Mouse (Mus musculus): ENCODE measurements around the gene Dctn2. TPM values are rescaled to one million over a fixed set of nuclear protein-coding genes. Genes with fewer than 3 reads are reported as not detected.
"Not testable (repeated sequence)": the region's sequence is repeated elsewhere in the genome, so short reads cannot be mapped to it uniquely, and the experiment has no call there.

Dctn2 gene
- total RNA-seq, 2 experiments from 2014 or later = 254 to 258 TPM

DNA sequence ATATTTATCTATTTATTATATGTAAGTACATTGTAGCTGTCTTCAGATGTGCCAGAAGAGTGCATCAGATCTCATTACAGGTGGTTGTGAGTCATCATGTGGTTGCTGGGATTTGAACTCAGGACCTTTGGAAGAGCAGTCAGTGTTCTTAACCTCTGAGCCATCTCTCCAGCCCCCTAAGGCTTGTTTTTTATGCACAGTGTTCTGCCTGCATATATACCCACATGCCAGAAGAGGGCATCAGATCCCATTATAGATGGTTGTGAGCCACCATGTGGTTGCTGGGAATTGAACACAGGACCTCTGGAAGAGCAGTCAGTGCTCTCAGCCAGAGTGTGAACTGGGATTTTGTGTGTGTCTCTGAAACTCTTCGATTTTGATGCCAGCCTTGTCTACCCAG lies 48.8 kb downstream of the Dctn2 start:
- DNase-seq = not testable (repeated sequence)

DNA sequence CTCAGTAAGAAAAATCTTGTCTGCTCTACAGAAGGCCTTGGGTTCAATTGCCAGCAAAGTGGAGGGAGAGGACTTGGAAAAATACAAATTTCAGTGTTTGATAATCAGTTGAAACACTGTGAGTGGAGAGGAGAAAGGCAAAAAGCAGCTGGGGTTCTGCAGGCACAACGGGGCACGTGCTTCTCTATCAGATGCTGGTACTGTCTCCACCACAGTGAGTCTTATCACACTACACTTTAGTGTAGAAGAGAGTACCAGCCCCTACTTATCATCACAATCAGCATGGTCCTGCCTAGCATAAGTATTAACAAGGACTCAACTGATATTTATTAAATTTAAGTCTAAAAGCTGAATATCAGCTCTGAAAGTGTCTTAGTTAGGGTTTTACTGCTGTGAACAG lies 51.1 kb downstream of the Dctn2 start:
- DNase-seq = no peak

DNA sequence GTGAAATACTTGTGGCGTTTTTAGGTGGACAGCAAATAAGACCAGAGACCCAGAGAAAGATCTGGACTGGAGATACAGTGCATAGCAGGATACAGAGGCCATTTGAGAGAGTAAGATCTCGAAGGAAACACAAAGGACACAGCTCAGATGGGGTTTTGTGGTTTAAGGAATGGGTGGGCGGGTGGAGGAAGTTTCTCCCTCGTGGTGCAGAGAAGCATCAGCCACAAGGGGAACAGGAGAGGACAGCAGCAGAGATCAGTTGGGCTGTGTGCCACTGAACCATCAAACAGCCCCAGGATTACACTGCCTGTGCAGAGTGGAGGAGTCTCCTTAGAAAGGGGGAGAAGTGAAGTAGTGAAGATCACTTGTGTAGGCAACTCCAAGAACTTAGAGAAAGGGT lies 51.8 kb downstream of the Dctn2 start:
- no peak for DNase-seq

DNA sequence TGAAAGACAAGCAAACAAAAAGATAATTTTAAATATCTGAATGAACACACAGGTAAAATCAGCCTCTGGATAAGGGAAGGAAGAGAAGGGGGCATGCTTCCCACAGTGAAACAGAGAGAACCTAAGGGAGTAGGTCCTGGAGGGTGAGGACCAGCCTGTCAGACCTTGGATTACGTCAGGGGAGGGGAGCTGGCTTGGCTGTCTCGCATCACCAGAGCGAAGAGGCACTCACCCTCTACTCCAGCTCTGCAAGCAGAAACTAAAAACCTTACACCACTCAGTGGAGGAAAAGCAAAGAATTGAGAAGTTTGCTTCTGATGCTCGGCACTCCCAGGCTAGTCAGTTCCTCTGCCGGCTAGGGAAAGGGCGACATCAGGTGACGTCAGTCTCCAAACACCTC lies 53.8 kb downstream of the Dctn2 start:
- DNase-seq = no peak

DNA sequence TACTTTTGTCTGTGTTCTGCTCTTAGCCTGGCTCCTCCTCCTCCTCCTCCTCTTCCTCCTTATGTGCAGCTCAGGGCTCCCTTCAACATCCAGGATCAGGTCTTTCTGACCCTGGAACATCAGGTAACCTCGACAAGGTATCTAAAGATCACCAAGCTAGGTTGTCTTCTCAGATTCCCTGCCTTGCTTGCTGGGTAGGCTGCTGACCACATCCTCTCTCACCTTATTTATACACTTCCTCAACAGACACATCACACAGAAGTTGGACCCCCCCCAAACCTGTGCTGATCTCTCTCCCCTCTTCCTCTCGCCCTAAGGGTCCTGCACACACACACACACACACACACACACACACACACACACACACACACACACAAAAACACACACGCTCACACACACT lies 55.5 kb downstream of the Dctn2 start, which contains the start of gene Arhgap9:
TSS of gene Arhgap9 (plus strand) at position 344 of the 400 bp plus-strand sequence.
- DNase-seq = no peak

DNA sequence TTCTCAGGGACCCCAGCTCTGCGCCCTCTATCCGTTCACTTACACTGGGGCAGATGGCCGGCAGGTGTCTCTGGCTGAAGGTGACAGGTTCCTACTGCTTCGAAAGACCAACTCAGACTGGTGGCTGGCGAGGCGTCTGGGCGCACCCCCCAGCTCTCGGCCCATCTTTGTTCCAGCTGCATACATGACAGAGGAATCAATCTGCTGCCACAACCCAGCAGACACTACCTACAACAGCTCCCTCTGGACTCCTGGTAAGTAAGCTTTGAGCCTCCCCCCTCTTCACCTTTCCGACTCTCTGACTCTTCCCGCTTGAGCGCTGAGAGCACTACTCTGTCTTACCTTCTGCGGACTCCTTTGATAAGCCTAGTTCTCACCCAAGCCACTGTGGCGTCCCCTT lies 56.0 kb downstream of the Dctn2 start:
- no peak for DNase-seq

DNA sequence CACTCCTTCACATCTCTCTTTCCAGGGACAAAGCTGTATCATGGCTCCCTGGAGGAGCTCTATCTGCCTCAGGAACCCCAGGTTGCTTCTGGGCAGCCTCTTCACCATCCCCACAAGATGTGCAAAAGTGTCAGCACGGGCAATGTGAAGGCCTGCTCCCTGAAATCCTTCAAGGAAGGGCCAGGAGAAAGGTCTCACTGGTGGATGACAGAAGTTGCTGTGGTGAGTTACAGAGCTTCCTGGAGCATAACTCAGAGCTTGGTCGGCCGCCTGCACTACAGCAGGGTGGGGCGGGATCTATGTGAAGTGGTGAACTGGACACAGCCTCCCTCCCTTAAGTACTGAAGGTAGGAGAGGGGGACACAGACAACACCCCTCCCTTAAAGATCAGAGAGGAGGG lies 56.5 kb downstream of the Dctn2 start:
- DNase-seq = no peak

DNA sequence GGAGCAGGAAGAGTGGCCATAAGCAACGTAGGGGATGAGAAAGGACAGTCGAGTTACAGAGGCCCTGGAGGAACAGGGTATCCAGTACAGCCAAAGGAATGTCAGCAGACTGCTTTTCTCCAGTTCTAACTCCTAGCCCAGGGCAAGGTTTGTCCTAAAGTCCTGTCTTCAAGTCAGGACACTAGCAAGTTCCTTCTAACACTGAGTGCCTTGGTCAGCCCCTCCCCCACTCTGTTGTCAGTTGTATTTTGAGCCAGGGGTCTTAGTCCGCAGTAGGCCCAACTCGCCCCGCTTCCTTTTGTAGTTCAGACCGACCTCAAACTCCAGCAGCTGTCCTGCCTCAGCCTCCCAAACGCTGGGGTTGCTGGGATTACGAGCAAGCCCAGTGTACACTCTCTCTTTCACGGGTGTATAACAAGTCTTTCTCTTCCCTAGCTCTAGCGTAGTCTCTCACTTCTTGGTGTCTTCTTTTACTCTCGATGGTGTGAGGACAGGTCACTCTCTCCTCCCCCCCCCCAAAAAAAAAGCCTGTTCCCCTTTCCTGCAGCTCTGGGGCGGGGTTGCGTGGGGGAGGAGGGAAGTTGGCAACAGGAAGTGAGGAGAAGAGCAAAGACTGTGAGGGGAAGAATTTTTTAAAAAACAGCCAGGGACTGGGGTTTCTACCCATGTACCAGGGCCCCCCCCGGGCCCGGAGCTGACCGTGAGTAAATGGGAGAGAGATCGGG lies 57.1 kb downstream of the Dctn2 start:
- DNase-seq = no peak

DNA sequence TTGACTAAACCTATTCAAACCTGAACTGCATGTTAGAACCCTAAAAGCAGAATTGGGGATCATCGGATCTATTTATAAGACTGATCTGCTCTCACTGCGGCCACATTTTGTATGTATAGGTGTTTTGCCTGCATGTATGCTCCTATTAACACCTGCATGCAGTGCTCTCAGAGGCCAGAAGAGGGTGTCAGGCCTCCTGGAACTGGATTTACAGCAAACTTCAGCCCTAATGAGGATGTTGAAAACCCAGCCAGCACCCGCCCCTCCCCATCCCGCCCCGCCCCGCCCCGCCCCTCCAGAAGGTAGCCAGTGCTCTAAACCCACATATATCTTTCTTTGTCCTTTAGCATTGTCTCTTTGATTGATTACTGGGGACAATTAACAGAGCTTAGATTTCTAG lies 58.3 kb downstream of the Dctn2 start:
- no peak for DNase-seq

DNA sequence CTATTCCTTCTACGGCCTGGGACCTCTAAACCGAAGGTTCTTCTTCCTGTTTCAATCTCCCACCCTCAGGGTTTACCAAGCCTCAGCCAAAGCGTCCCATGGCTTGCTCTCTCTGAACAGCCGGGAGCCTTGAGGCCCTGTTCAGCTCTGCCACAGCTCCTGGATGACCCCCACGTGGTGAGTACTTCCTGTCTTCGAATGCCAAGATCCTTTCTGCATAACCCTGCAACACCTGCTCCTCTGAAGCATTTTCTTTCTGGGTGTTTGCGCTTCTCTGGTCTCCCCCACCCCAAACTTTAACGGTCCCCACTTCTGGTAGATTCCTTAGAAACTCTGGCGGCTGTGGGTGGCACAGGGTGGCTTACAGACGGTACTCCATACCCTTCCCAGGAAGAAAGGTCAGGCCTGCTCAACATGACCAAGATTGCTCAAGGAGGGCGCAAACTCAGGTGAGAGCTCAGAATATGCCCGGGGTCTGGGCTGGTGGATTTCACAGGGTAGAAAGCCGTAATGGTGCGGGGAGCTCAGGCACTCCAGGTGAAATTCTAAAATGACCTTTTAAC lies 59.4 kb downstream of the Dctn2 start:
- no peak for DNase-seq

DNA sequence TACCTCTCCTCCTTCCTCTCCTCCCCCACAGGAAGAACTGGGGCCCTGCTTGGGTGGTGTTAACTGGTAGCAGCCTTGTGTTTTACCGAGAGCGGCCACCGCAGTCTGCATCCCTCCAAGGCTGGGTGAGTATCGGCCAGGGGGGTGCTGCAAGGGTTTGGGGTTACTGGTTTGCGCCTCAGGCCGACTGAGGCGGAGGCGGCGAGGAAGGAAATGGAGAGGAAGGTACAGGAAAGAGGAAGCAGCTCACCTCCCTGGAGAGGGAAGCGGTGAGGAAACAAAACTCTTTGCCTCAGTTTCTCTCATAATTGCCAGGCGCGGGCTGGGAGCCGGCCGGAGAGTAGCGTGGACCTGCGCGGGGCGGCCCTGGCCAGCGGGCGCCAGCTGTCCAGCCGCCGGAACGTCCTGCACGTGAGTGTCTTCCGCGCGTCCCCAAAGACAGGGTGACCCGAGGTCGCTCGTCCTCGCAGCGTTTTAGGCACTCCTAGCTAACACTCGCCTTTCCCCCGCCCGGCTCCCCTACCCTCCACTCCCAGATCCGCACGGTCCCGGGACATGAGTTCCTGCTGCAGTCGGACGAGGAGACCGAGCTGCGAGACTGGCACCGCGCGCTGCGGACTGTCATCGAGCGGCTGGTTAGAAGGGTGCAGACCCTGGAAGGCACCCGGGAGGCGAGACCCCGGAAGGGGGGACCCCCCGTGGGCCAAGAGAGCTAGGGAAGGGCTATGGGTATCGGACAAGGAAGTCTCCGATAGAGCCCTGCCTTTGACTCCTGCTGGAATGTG lies 60.0 kb downstream of the Dctn2 start:
- DNase-seq = no peak

DNA sequence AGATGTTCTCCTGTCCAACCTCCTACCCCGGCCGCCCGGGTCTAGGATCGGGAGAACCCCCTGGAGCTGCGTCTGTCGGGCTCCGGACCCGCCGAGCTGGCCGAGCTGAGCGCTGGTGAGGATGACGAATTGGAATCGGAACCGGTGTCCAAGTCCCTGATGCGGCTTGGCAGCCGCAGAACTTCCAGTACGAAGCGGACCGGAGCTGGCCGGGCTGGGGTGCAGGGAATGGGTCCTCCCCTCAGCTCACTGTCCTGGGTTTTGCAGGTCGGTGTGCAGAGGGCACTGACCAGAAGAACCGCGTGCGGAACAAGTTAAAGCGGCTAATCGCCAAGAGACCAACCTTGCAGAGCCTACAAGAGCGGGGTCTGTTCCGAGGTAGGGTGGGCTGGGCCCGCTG lies 60.7 kb downstream of the Dctn2 start:
- no peak for DNase-seq

DNA sequence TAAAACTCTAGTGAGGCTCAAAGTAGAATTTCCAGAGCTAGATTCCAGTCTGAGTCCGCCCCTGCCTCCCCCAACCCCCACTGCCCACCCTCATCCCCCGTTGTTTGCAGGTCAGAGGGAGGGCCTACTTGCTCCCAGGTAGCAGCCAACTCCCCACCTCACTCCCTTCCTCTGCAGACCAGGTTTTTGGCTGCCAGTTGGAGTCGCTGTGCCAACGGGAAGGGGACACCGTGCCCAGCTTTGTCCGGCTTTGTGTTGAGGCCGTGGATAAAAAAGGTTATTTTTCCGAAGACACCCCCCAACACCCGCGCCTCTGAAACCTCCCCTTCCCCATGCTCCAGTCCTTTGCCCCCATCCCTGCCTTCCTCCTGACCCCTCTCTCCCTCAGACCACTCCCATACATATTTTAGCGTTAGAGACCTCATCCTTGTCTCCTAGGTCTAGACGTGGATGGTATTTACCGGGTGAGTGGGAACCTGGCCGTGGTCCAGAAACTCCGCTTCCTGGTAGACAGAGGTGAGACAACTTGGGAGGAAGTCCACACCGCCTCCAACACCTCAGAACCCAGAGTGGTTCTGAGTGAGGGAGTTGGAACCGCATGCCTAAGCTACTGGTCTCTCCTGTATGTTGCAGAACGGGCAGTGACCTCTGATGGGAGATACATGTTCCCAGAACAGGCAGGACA lies 61.4 kb downstream of the Dctn2 start:
- DNase-seq = no peak

DNA sequence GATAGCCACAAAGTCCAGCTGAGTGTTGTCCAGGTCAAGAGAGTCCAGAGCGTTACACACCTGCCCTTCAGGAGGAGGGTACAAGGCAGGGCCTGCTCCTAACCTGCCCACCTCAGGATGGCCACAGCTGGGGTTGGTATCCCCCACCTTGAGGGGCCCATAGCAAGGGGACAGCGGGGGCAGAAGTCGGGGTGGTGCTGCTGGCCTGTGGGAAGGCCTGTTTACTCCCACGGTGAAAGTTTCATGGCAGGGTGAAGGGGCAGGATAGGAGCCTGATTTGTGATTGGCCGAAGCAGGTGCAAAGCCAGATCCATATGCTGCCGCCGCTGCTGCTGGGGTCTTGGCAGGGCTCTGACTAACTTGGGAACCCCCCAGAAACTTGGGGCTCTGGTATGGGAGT lies 64.0 kb downstream of the Dctn2 start:
- no peak for DNase-seq

Other genes starting within 250 kb of the Dctn2 start
- gene Tsfm, start 235.5 kb upstream of the Dctn2 start, total RNA-seq (2021) = 10 to 100 TPM; 25.8 to 28.0 TPM
- 10 to 100 TPM; 12.0 to 12.6 TPM for gene Mettl1, start 225.0 kb upstream of the Dctn2 start, total RNA-seq (2021)
- under 1 TPM; 0.27 to 0.30 TPM for gene Eef1akmt3, start 224.9 kb upstream of the Dctn2 start, total RNA-seq (2021)
- 1 to 10 TPM; 1.6 to 1.7 TPM for gene Cyp27b1, start 218.1 kb upstream of the Dctn2 start, total RNA-seq (2021)
- gene March9, start 206.2 kb upstream of the Dctn2 start, total RNA-seq (2021) = 10 to 100 TPM; 21.3 to 21.6 TPM
- 10 to 100 TPM; 93.5 to 97.5 TPM for gene Cdk4, start 202.8 kb upstream of the Dctn2 start, total RNA-seq (2021)
- gene Tspan31, start 196.1 kb upstream of the Dctn2 start, total RNA-seq (2021) = 10 to 100 TPM; 57.4 to 61.5 TPM
- 100 to 1,000 TPM; 778 to 800 TPM for gene Agap2, start 191.1 kb upstream of the Dctn2 start, total RNA-seq (2021)
- gene Os9, start 145.2 kb upstream of the Dctn2 start, total RNA-seq (2021) = 10 to 100 TPM; 97.5 to 99.3 TPM
- 100 to 1,000 TPM; 115 to 123 TPM for gene B4galnt1, start 101.1 kb upstream of the Dctn2 start, total RNA-seq (2021)
- gene Slc26a10, start 85.7 kb upstream of the Dctn2 start, total RNA-seq (2021) = 10 to 100 TPM; 15.6 to 27.2 TPM
- gene Arhgef25, start 76.3 kb upstream of the Dctn2 start, total RNA-seq (2021) = 100 to 1,000 TPM; 359 to 363 TPM
- gene Dtx3, start 70.6 kb upstream of the Dctn2 start, total RNA-seq (2021) = 100 to 1,000 TPM; 238 TPM
- gene Pip4k2c, start 54.8 kb upstream of the Dctn2 start, total RNA-seq (2021) = 10 to 100 TPM; 91.1 to 95.7 TPM
- gene Kif5a, start 3.0 kb upstream of the Dctn2 start, total RNA-seq (2021) = 100 to 1,000 TPM; 715 to 742 TPM
- gene Mbd6, start 22.6 kb downstream of the Dctn2 start, total RNA-seq (2021) = 10 to 100 TPM; 36.5 to 52.5 TPM
- 10 to 100 TPM; 56.1 to 56.4 TPM for gene Mars, start 45.4 kb downstream of the Dctn2 start, total RNA-seq (2021)
- 1 to 10 TPM in 1 of 2 experiments, under 1 TPM in 1; 0.86 to 1.0 TPM for gene Arhgap9, start 55.6 kb downstream of the Dctn2 start, total RNA-seq (2021)
- gene Gli1, start 75.6 kb downstream of the Dctn2 start, total RNA-seq (2021) = 1 to 10 TPM; 2.4 to 3.2 TPM
- not detected for gene Inhbe, start 88.0 kb downstream of the Dctn2 start, total RNA-seq (2021)
- not detected for gene Inhbc, start 104.1 kb downstream of the Dctn2 start, total RNA-seq (2021)
- 100 to 1,000 TPM; 153 to 163 TPM for gene R3hdm2, start 114.0 kb downstream of the Dctn2 start, total RNA-seq (2021)
- gene Stac3, start 235.3 kb downstream of the Dctn2 start, total RNA-seq (2021) = 1 to 10 TPM; 3.0 to 3.7 TPM
- 1 to 10 TPM; 3.5 to 4.8 TPM for gene Ndufa4l2, start 248.6 kb downstream of the Dctn2 start, total RNA-seq (2021)

Measured in layer of hippocampus, postnatal 36 days (tissue).